Mouse (Mus musculus): ENCODE data around the gene Oxt.
A peak's percentile ranks its signal among the peaks of the same experiment; 100 is the strongest.

Oxt gene

GRCm38 (mm10) chr2:130578148-130578547 lies 2.2 kb downstream of the Oxt start:
- DNase-seq (ENCODE audit: low read depth, low spot score), result peak; percentile 80

GRCm38 (mm10) chr2:130579791-130580190 lies 3.8 kb downstream of the Oxt start:
- no peak for DNase-seq (ENCODE audit: low read depth, low spot score)

GRCm38 (mm10) chr2:130581201-130581600 lies 5.2 kb downstream of the Oxt start:
- no peak for DNase-seq (ENCODE audit: low read depth, low spot score)

- DNase-seq (ENCODE audit: low read depth, low spot score), result no peak
Measured at GRCm38 (mm10) chr2:130582552-130582951, 6.6 kb downstream of the Oxt start, which contains the start of gene Avp. Gene Avp (minus strand): TSS chr2:130582554.

GRCm38 (mm10) chr2:130583902-130584560 lies 8.1 kb downstream of the Oxt start:
- no peak for DNase-seq (ENCODE audit: low read depth, low spot score)

- DNase-seq (ENCODE audit: low read depth, low spot score), result no peak
Measured at GRCm38 (mm10) chr2:130586016-130586415, 10.0 kb downstream of the Oxt start.

GRCm38 (mm10) chr2:130588373-130588772 lies 12.4 kb downstream of the Oxt start:
- no peak for DNase-seq (ENCODE audit: low read depth, low spot score)

GRCm38 (mm10) chr2:130589157-130589556 lies 13.2 kb downstream of the Oxt start:
- DNase-seq (ENCODE audit: low read depth, low spot score), result no peak

GRCm38 (mm10) chr2:130589761-130590160 lies 13.8 kb downstream of the Oxt start:
- no peak for DNase-seq (ENCODE audit: low read depth, low spot score)

- DNase-seq (ENCODE audit: low read depth, low spot score), result no peak
Measured at GRCm38 (mm10) chr2:130591016-130591415, 15.0 kb downstream of the Oxt start.

- DNase-seq (ENCODE audit: low read depth, low spot score), result no peak
Measured at GRCm38 (mm10) chr2:130595596-130595995, 19.6 kb downstream of the Oxt start.

- DNase-seq (ENCODE audit: low read depth, low spot score), result peak; percentile 39
Measured at GRCm38 (mm10) chr2:130597601-130598010, 21.6 kb downstream of the Oxt start.

GRCm38 (mm10) chr2:130598399-130598798 lies 22.4 kb downstream of the Oxt start:
- no peak for DNase-seq (ENCODE audit: low read depth, low spot score)

- no peak for DNase-seq (ENCODE audit: low read depth, low spot score)
Measured at GRCm38 (mm10) chr2:130602195-130602594, 26.2 kb downstream of the Oxt start.

- DNase-seq (ENCODE audit: low read depth, low spot score), result peak; percentile 14
Measured at GRCm38 (mm10) chr2:130613091-130613490, 37.1 kb downstream of the Oxt start.

GRCm38 (mm10) chr2:130618972-130619371 lies 43.0 kb downstream of the Oxt start:
- no peak for DNase-seq (ENCODE audit: low read depth, low spot score)

Data from CD4-positive, CD25-positive, alpha-beta regulatory T cell, adult 2 months (primary cell).